Comparison of ENCODE assay signal across 25 mouse cellular contexts in genomic region chr17:5330644-5331043, GRCm38 (mm10).
A peak's percentile ranks its signal among the peaks of the same experiment; 100 is the strongest.
DNase-seq lines count a peak whose midpoint lies in the region; ATAC-seq and TF ChIP-seq lines count a peak whose summit lies in the region.
"Had no signal": no experiment of that assay in that cellular context is flagged by ENCODE, and none has a peak within 500 bp of the region (broad histone marks: within the 10 kb centered on the region; RNA-seq: fewer than 3 reads in every experiment).

No protein-coding gene starts in this region.

- peak; percentile 44 to 47 for DNase-seq in B cell, adult 2 months
- DNase-seq in large intestine, adult 2 months (ENCODE audit: low read depth, low spot score): peak; percentile 28
- DNase-seq in skeletal muscle tissue, adult 2 months (ENCODE audit: low read depth, low spot score): peak; percentile 29
- DNase-seq in kidney, postnatal 10 days: no peak
- DNase-seq in kidney, adult 11 months: no peak
- DNase-seq: adrenal gland, adult 8-10 months; cerebellum, adult 8-10 months; cerebellum, postnatal 36 days; heart, postnatal 10 days; kidney, adult 2 months; layer of hippocampus, postnatal 36 days; liver; lung, postnatal 36 days; thymus, adult 2 months; thymus, postnatal 36 days had no signal

- H3K27ac ChIP-seq in intestine, postnatal 0 days (ENCODE audit: low read depth, low read length): no peak overlapping the region
- no peak overlapping the region for H3K27ac ChIP-seq in intestine, embryonic 15.5 days
- H3K27ac ChIP-seq: embryonic facial prominence, embryonic 12.5 days; heart, embryonic 13.5 days; hindbrain, embryonic 14.5 days; liver, embryonic 15.5 days; midbrain, embryonic 12.5 days; neural tube, embryonic 13.5 days had no signal

- H3K4me3 ChIP-seq in intestine, postnatal 0 days (ENCODE audit: low read depth, low read length): no peak overlapping the region
- no peak overlapping the region for H3K4me3 ChIP-seq in intestine, embryonic 15.5 days (replicated peaks)
- H3K4me3 ChIP-seq: embryonic facial prominence, embryonic 12.5 days; heart, embryonic 13.5 days; liver, embryonic 15.5 days; midbrain, embryonic 12.5 days; neural tube, embryonic 13.5 days had no signal

- no peaks in the 10 kb centered on the region for H3K4me1 ChIP-seq in intestine, postnatal 0 days (replicated peaks; ENCODE audit: control insufficient read depth, insufficient read depth, low read length)
- peaks cover under 1% of the 10 kb centered on the region; the same call in 1 of the 2 replicates for H3K4me1 ChIP-seq in intestine, embryonic 15.5 days (replicated peaks)
- H3K4me1 ChIP-seq: embryonic facial prominence, embryonic 12.5 days; liver, embryonic 15.5 days had no signal

- H3K9ac ChIP-seq in intestine, postnatal 0 days (ENCODE audit: low read depth, low read length): no peak overlapping the region
- H3K9ac ChIP-seq in intestine, embryonic 15.5 days: no peak overlapping the region
- H3K9ac ChIP-seq: embryonic facial prominence, embryonic 12.5 days; heart, embryonic 13.5 days; hindbrain, embryonic 14.5 days; liver, embryonic 15.5 days; midbrain, embryonic 12.5 days; neural tube, embryonic 13.5 days had no signal

- no peak overlapping the region for H3K4me2 ChIP-seq in intestine, postnatal 0 days (replicated peaks; ENCODE audit: low read depth)
- no peak overlapping the region for H3K4me2 ChIP-seq in intestine, embryonic 15.5 days (replicated peaks)
- H3K4me2 ChIP-seq: embryonic facial prominence, embryonic 12.5 days; heart, embryonic 13.5 days; hindbrain, embryonic 14.5 days; liver, embryonic 15.5 days; midbrain, embryonic 12.5 days; neural tube, embryonic 13.5 days had no signal

- H3K36me3 ChIP-seq in intestine, postnatal 0 days (ENCODE audit: control insufficient read depth, insufficient read depth): peaks cover 60% of the 10 kb centered on the region
- peaks cover 32% of the 10 kb centered on the region for H3K36me3 ChIP-seq in intestine, embryonic 15.5 days

- no peak for TF ChIP-seq CTCF in intestine, postnatal 0 days (IDR thresholded peaks at IDR 0.05; ENCODE audit: low read depth)

- peak; percentile 35; the same call in 1 of the 2 replicates for ATAC-seq in intestine, postnatal 0 days
- no peak for ATAC-seq in intestine, embryonic 15.5 days
- ATAC-seq: forebrain, embryonic 14.5 days had no signal

- 89% methylated on average over 7 of the region's 7 CpGs for WGBS in intestine, postnatal 0 days
- WGBS in intestine, embryonic 15.5 days: 94% methylated on average over 7 of the region's 7 CpGs
- WGBS in large intestine, adult 2 months: 40% methylated on average over 7 of the region's 7 CpGs

- H3K27me3 ChIP-seq in intestine, postnatal 0 days (replicated peaks; ENCODE audit: control insufficient read depth, insufficient read depth, low read length): no peaks in the 10 kb centered on the region
- no peaks in the 10 kb centered on the region for H3K27me3 ChIP-seq in intestine, embryonic 15.5 days (replicated peaks)
- H3K27me3 ChIP-seq: embryonic facial prominence, embryonic 12.5 days; heart, embryonic 13.5 days; liver, embryonic 15.5 days had no signal

- no peaks in the 10 kb centered on the region for H3K9me3 ChIP-seq in intestine, postnatal 0 days (ENCODE audit: control insufficient read depth)
- no peaks in the 10 kb centered on the region for H3K9me3 ChIP-seq in intestine, embryonic 15.5 days
- H3K9me3 ChIP-seq: embryonic facial prominence, embryonic 12.5 days; G1E; heart, embryonic 13.5 days; liver, embryonic 15.5 days; midbrain, embryonic 12.5 days; neural tube, embryonic 13.5 days had no signal

Comparison
In these comparisons a context has a peak if more than half of its experiments do, and no peak if none do; other contexts are left out.
1. DNase-seq: peak in B cell, adult 2 months (2 of 2), large intestine, adult 2 months (single experiment) and skeletal muscle tissue, adult 2 months (single experiment); none in kidney, postnatal 10 days (single experiment) and kidney, adult 11 months (single experiment).